Mouse (Mus musculus) CH12.LX (cell line): ENCODE data around the gene Rras2. TPM values are rescaled to one million over a fixed set of nuclear protein-coding genes. Genes with fewer than 3 reads are reported as not detected.

ENCODE experiments used
- DNase-seq: peaks from one replicate; pipeline ENCODE4 v3.0.0-alpha.2; 2013; ENCODE audit errors: extremely low read depth
- H3K27ac ChIP-seq: 2 replicates; pipeline ENCODE4 v1.5.1; 2012; ENCODE audit warnings: low read depth, mild to moderate bottlenecking, control low read depth, moderate library complexity; ENCODE audit not compliant: insufficient read depth
- H3K27me3 ChIP-seq: replicated peaks from 2 replicates; pipeline ENCODE3; 2012; ENCODE audit warnings: inconsistent platforms
- H3K36me3 ChIP-seq, 2 experiments: replicated peaks in 1 of 2; 2 replicates each; pipeline versions ENCODE3 to v1.6.1; 2012; ENCODE audit warnings: inconsistent platforms in 1 of 2, low read length in 1 of 2, mild to moderate bottlenecking in 1 of 2, mixed read lengths in 1 of 2, moderate library complexity in 1 of 2; ENCODE audit not compliant: control insufficient read depth in 1 of 2, insufficient read depth in 1 of 2
- H3K4me1 ChIP-seq, 2 experiments: 2 replicates each; pipeline ENCODE4 v1.6.1; 2012; ENCODE audit warnings: inconsistent platforms in 1 of 2, moderate library complexity in 1 of 2; ENCODE audit not compliant: insufficient read depth in 2 of 2, control insufficient read depth in 1 of 2
- H3K4me2 ChIP-seq: 2 replicates; pipeline ENCODE4 v1.6.1; 2012; ENCODE audit warnings: low read depth, mild to moderate bottlenecking, control low read depth; ENCODE audit not compliant: poor library complexity, insufficient read depth, severe bottlenecking
- H3K4me3 ChIP-seq, 3 experiments: fragments of 150-350 bp in 1 of 3; sonication (generic) in 1 of 3; replicated peaks in 1 of 3; 2 replicates each; pipeline versions ENCODE3 to v1.5.1; 2011 to 2012; ENCODE audit warnings: low read depth in 2 of 3, low read length in 2 of 3, mild to moderate bottlenecking in 2 of 3, moderate library complexity in 2 of 3, control low read depth in 1 of 3, improper control_type of control experiment in 1 of 3, inconsistent platforms in 1 of 3, mixed read lengths in 1 of 3; ENCODE audit not compliant: poor library complexity in 1 of 3
- H3K79me2 ChIP-seq: replicated peaks from 2 replicates; pipeline ENCODE4 v1.6.1; 2012; ENCODE audit warnings: mild to moderate bottlenecking, moderate library complexity; ENCODE audit not compliant: control insufficient read depth, poor library complexity, insufficient read depth, severe bottlenecking; ENCODE audit errors: extremely low read depth
- H3K9ac ChIP-seq: 2 replicates; pipeline ENCODE4 v1.6.1; 2012; ENCODE audit warnings: low read depth, mild to moderate bottlenecking, control low read depth, moderate library complexity; ENCODE audit not compliant: insufficient read depth
- H3K9me3 ChIP-seq: replicated peaks from 2 replicates; pipeline ENCODE3; 2012; ENCODE audit warnings: low read length, inconsistent platforms, mixed read lengths
- CHD2 ChIP-seq: IDR thresholded peaks from 2 replicates; pipeline ENCODE4 v1.6.1; 2011; ENCODE audit warnings: low read length, improper control_type of control experiment
- E2F4 ChIP-seq: IDR thresholded peaks from 2 replicates; pipeline ENCODE4 v1.6.1; 2011; ENCODE audit warnings: low read depth, low read length, improper control_type of control experiment; ENCODE audit not compliant: insufficient replicate concordance
- ETS1 ChIP-seq: conservative IDR thresholded peaks from 2 replicates; pipeline ENCODE4 v1.6.1; 2012; ENCODE audit warnings: low read depth, mild to moderate bottlenecking, inconsistent platforms, low read length, improper control_type of control experiment, moderate library complexity
- HCFC1 ChIP-seq: IDR thresholded peaks from 2 replicates; pipeline ENCODE4 v1.6.1; 2012; ENCODE audit warnings: low read depth, mild to moderate bottlenecking, inconsistent platforms, low read length, improper control_type of control experiment
- MAFK ChIP-seq: IDR thresholded peaks from 2 replicates; pipeline ENCODE4 v1.6.1; 2011; ENCODE audit warnings: low read length, improper control_type of control experiment; ENCODE audit not compliant: insufficient replicate concordance
- MAZ ChIP-seq: IDR thresholded peaks from 2 replicates; pipeline ENCODE4 v1.6.1; 2012; ENCODE audit warnings: low read depth, mild to moderate bottlenecking, inconsistent platforms, low read length, improper control_type of control experiment, moderate library complexity
- MEF2A ChIP-seq: IDR thresholded peaks from 2 replicates; pipeline ENCODE4 v1.6.1; 2014; ENCODE audit warnings: low read depth, mild to moderate bottlenecking, inconsistent platforms, low read length, improper control_type of control experiment, borderline replicate concordance
- MXI1 ChIP-seq: IDR thresholded peaks from 2 replicates; pipeline ENCODE4 v1.6.1; 2011; ENCODE audit warnings: mild to moderate bottlenecking, low read depth, low read length, improper control_type of control experiment
- MYC ChIP-seq: IDR thresholded peaks from 2 replicates; pipeline ENCODE4 v1.6.1; 2011; ENCODE audit warnings: low read depth, mild to moderate bottlenecking, improper control_type of control experiment, low read length
- NRF1 ChIP-seq: IDR thresholded peaks from 2 replicates; pipeline ENCODE4 v1.6.1; 2014; ENCODE audit warnings: low read depth, mild to moderate bottlenecking, inconsistent platforms, low read length, improper control_type of control experiment, moderate library complexity
- RAD21 ChIP-seq: IDR thresholded peaks from 2 replicates; pipeline ENCODE4 v1.6.1; 2011; ENCODE audit warnings: low read depth, mild to moderate bottlenecking, low read length, improper control_type of control experiment, moderate library complexity
- SMC3 ChIP-seq: IDR thresholded peaks from 2 replicates; pipeline ENCODE4 v1.6.1; 2011; ENCODE audit warnings: low read depth, low read length, improper control_type of control experiment
- TBP ChIP-seq: conservative IDR thresholded peaks from 2 replicates; pipeline ENCODE4 v1.6.1; 2011; ENCODE audit warnings: low read depth, low read length, improper control_type of control experiment
- ZKSCAN1 ChIP-seq: IDR thresholded peaks from 2 replicates; pipeline ENCODE4 v1.6.1; 2012; ENCODE audit warnings: low read depth, inconsistent platforms, low read length, improper control_type of control experiment, borderline replicate concordance
- dilution Hi-C: fragments of 300-500 bp; cut with MboI; formaldehyde crosslinking; loops from 2 replicates; pipeline ENCODE4 v1.14.3; 2020; ENCODE audit warnings: low sequenced_read_pairs; ENCODE audit not compliant: extremely low pct_unique_long_range_greater_than_20kb, extremely low pct_ligation_motif_present
- in situ Hi-C: fragments of 300-500 bp; cut with MboI; formaldehyde crosslinking; loops from 3 replicates; pipeline ENCODE4 v1.14.3; 2019; ENCODE audit warnings: low sequenced_read_pairs, low pct_ligation_motif_present, low pct_unique_long_range_greater_than_20kb, mixed read lengths
- polyA plus RNA-seq: library from polyadenylated mRNA; unstranded; fragments of >175 nt; gene quantifications from 2 replicates; pipeline ENCODE4 v1.2.1, GENCODE M21; 2012; ENCODE audit warnings: low read depth; ENCODE audit not compliant: insufficient read length
- total RNA-seq, 2 experiments: library from RNA; depleted of rRNA; stranded (reverse); fragments of 300-350 nt in 1 of 2; fragments of >200 nt in 1 of 2; gene quantifications; 2 replicates each; pipeline ENCODE4 v1.2.3; 2012 to 2014

Rras2 gene
- total and polyA plus RNA-seq, 3 experiments: 11.2 to 36.0 (median 18.4) TPM

- no peak for DNase-seq
- Histone ChIP-seq H3K9ac (no peak overlapping the region), H3K4me2 (no peak overlapping the region), H3K4me3 (no peak overlapping the region), H3K36me3 (no peaks in the 10 kb centered on the region), H3K4me1 (peaks cover 14 to 66% of the 10 kb centered on the region in 2 experiments; a peak in 3 of 4 replicates), H3K79me2 (no peaks in the 10 kb centered on the region), H3K27me3 (no peaks in the 10 kb centered on the region), H3K27ac (no peak overlapping the region), H3K9me3 (no peaks in the 10 kb centered on the region)
- in situ Hi-C loops (no loop called here), dilution Hi-C loops (no loop called here)
- TF ChIP-seq MEF2A: no peak
- no peak for TF ChIP-seq MAZ
- TF ChIP-seq CHD2: no peak
- TF ChIP-seq MXI1: no peak
- no peak for TF ChIP-seq NRF1
- TF ChIP-seq ZKSCAN1: no peak
- TF ChIP-seq ETS1: no peak
- TF ChIP-seq E2F4: no peak
- TF ChIP-seq MAFK: no peak
- no peak for TF ChIP-seq TBP
- no peak for TF ChIP-seq MYC
- TF ChIP-seq HCFC1: no peak
- no peak for TF ChIP-seq SMC3
Observed at GRCm38 (mm10) chr7:114093548-114094174, 23.9 kb downstream of the Rras2 start.

- in situ Hi-C loops: no loop called here
- Histone ChIP-seq H3K79me2 (no peaks in the 10 kb centered on the region), H3K4me2 (peak overlapping the region; percentile 23; the same call in 1 of the 2 replicates), H3K4me3 (no peak overlapping the region), H3K36me3 (no peaks in the 10 kb centered on the region)
- TF ChIP-seq TBP (no peak), HCFC1 (no peak), RAD21 (no peak)
- TF ChIP-seq, all 38 proteins: peak for 0
- dilution Hi-C loops: no loop called here
- H3K9me3 ChIP-seq: no peaks in the 10 kb centered on the region
- peaks cover 18 to 88% of the 10 kb centered on the region in 2 experiments; a peak in 3 of 4 replicates for H3K4me1 ChIP-seq
- no peak for DNase-seq
- H3K9ac ChIP-seq: no peak overlapping the region
- no peak overlapping the region for H3K27ac ChIP-seq
- H3K27me3 ChIP-seq: no peaks in the 10 kb centered on the region
Observed at GRCm38 (mm10) chr7:114090892-114091545, 26.6 kb downstream of the Rras2 start.
